Mouse (Mus musculus) bone marrow, adult 2 months (tissue): ENCODE data around the gene Uba2.

ENCODE experiments used
- CTCF ChIP-seq: fragments of 200-500 bp; IDR thresholded peaks from 2 replicates; pipeline ENCODE4 v1.5.1; 2011; ENCODE audit warnings: low read length, control low read depth; ENCODE audit not compliant: control insufficient read depth, insufficient read depth
- POLR2A ChIP-seq: fragments of 200-500 bp; IDR thresholded peaks from 2 replicates; pipeline ENCODE4 v1.6.1; 2011; ENCODE audit warnings: low read depth, mild to moderate bottlenecking, control low read depth, low read length, borderline replicate concordance; ENCODE audit not compliant: control insufficient read depth

GRCm38 (mm10) chr7:34141123-34141522 is 28.3 kb downstream of the Uba2 start:
- no peak for TF ChIP-seq CTCF
- TF ChIP-seq POLR2A: no peak
